Mouse (Mus musculus) R1 (cell line): ENCODE measurements around the gene Rpf2.
A peak's percentile ranks its signal among the peaks of the same experiment; 100 is the strongest.

Experiments
- DNase-seq: peaks from one replicate; pipeline ENCODE4 v3.0.0-alpha.2; 2018; ENCODE audit warnings: low read depth, low spot score

Gene Rpf2

DNA sequence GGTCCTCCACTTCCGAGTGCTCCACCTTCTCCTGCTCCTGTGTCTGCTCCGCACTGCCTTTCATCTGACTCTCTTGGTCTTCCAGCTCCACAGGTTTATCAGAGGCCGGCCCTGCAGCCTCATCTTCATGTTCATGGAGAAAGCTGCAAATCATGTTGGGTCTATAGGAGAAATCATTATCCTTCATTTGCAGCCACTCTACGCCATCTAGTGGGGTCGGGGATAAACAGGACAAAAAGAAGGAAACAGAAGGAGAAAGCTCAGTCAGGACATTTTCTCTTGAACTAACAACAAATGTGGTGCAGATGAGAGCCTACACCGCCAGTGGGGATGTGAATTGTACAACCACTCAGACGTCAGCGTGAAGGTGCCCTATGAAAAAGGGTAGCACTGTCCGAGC is 2.8 kb upstream of the Rpf2 start:
- DNase-seq = no peak

DNA sequence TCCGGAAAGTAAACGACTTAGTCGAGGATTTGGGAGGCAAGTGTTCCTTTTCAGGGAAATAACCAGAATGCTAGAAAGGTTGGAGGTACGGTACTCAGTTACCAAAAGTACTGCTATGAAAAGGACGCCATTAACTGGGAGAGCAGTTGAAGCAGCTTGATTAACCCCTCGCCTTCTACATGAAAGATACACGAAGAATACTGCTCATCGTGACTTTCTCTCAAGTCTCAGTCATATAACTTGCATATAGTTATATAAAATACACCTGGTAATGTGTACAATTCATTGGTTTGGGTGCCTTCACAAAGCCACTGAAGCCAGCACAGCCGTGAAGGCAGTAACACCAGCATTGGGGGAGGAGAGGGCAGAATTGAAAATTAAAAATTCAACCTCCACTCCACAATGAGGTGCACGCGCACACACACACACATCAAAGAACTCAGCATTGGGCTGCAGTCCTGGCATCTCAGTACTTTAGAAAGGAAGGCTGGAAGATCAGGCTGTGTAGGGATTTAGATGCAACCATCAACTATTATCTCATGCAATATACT is 405 bp upstream of the Rpf2 start:
- DNase-seq = no peak

DNA sequence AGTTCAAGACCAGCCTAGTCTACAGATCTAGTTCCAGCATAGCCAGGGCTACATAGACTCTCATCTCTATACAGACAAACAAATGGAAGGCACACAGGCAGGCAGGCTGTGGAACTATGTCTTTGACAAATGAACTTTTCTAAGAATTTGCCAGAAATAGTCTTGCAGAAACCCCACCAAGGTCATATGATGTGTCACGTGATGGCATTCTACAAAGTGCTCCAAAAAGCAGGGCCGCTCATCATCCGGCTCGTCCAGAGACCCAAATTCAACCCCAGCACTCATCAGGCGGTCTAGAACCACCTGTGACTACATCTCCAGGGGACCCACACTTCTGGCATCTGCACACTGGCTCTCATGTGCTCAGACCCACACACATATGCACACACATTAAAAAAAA is 9.0 kb downstream of the Rpf2 start:
- DNase-seq = no peak

DNA sequence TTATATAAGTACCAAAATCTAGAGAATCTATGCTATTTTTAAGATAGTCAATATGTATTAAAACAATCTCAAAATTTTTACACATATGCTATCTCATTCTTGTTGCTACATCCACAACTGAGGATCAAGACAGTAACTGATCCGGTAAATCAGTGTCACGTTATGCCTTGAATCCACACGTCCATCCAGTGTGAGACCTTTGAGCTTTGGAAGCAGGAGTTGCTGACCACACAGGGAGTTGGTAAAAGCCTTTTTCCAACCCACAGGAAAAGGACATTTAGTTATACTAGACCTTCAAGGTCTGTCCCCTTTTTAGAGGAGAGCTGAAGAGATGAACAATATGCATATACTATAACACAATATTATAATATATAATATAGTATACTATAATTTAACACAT is 13.6 kb downstream of the Rpf2 start:
- no peak for DNase-seq

DNA sequence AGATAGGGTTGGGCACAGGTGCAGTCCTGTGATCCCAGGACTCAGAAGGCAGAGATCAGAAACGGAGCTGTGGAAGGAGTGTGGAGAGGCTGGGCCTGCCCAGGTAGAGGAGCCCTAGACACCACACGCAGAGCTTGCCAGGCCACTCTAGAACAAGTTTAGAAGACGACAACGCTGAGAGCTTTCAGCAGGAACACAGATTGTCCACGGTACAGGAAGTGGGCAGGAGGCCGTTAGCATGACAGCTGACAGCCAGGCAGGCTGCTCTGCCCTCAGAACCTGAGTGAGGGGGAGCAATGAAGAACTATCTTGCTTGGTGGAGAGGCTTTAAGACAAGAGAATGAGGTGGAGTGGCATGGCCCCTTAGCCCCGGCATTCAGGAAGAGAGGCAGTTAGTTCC is 14.4 kb downstream of the Rpf2 start:
- no peak for DNase-seq

DNA sequence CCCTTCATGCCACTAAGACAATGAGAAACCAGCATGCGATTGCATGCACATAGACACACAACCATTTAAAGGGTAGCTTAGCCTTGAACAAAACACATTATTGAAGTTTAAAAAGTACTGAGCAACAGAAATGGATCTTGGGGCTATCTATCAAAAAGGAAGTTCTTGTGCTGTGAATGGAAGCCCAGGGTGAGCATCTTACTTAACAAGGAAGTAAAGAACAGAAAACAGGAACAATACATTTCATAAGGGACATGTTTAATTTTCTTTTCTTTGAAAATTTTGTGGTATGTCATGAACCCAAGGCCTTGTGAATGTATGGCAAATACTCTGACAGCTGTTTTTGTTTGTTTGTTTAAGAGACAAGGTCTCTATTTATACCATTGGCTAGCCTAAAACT is 17.1 kb downstream of the Rpf2 start:
- DNase-seq = no peak

DNA sequence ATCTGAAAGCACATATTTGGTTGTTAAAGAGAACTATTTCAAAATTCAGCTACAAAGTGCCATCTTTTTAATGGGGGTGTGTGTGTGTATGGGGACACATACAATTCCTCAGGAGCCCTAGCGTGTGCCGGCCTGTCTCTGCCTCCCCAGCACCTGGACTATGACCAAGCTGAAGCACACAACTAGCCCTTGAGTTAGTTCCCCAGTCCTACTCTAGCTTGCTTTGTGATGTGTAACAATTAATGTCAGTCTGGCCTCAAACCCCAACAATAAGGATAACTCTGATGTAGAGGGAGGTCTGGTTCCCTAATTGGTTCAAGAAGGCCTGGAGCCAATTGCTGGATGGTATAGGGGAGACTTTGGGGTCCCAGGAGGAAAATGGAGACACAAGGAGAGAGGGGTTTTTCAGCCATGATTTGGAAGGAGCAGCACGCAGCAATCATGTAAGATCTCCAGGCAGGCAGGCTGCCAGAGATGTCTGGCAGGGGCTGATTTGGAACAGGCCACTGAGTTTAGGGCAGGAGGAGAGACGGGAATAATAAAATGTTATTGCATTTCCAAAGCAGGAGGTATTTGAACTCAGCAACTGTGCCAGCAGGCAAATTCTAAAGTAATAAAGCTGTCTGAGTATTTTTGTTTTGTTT is 19.1 kb downstream of the Rpf2 start:
- DNase-seq = no peak

DNA sequence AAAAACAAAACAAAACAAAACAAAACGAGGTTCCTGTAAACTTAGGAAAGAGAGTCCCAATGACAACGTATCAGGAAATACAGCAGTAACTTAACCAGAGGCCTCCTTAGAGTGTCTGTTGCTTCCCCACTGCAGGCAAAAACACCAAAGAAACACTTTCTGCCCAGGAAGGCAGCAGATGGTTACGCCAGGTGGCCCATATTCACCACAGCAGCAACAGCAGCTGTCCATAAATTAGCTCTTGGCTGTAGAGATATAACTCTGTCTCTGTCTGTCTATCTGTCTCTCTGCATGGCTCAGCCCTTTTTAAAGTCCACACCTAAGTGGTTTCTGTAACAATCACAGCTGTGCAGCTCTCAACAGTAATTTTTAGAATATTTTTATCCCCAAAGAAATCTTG is 28.0 kb downstream of the Rpf2 start:
- no peak for DNase-seq

DNA sequence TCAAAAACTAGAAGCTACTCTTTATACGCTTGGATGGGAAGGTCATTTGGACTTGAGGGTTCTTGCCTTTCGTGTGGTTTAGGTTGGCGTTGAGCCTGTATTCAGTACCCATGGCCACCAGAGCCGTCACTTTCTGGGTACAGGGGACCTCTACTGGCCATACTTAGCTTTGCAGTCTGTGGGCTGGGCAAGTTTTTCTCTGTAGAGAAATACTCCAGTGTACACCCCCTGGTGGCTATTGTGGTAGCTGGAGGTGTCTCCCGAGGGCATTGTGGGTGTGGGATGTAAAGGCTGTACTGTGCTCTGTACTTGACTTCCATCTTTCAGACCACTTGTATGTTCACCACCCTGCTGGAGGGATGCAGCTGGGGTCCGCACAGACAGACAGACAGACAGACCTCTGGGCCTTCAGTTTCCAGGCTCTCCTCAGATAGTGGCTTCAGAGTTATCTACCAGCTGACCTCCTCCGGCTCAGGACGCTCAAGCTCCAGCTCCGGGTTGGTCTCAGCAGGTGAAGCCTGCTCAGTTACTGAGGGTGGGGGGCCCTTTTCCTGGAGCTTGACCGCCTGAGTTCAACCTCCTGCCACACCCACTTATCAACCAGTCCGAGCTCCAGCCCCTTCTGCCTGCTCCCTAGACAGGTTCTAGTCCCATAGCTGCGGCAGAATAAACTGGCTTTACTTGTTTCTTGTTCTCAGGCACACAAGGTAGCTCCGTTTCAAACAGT is 34.2 kb downstream of the Rpf2 start:
- peak; percentile 96 for DNase-seq

DNA sequence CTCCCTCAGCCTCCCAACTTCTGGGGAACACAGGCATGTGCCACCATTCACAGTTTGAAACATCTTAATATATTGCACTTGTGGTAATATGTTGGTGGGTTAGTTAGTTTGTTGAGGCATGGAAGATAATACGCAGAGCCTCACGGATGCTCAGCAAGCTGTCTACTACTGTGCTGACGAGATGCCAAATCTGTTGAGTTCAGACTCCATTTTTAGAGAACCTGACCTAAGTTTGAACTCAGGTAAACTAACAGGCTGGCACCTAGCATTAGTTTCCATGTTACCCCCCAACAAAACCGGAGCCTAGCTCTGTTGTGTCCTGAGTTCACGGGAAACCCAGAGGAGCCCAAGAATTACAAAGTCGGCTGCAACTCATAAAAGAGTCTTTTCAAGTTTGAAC is 51.8 kb downstream of the Rpf2 start:
- no peak for DNase-seq

DNA sequence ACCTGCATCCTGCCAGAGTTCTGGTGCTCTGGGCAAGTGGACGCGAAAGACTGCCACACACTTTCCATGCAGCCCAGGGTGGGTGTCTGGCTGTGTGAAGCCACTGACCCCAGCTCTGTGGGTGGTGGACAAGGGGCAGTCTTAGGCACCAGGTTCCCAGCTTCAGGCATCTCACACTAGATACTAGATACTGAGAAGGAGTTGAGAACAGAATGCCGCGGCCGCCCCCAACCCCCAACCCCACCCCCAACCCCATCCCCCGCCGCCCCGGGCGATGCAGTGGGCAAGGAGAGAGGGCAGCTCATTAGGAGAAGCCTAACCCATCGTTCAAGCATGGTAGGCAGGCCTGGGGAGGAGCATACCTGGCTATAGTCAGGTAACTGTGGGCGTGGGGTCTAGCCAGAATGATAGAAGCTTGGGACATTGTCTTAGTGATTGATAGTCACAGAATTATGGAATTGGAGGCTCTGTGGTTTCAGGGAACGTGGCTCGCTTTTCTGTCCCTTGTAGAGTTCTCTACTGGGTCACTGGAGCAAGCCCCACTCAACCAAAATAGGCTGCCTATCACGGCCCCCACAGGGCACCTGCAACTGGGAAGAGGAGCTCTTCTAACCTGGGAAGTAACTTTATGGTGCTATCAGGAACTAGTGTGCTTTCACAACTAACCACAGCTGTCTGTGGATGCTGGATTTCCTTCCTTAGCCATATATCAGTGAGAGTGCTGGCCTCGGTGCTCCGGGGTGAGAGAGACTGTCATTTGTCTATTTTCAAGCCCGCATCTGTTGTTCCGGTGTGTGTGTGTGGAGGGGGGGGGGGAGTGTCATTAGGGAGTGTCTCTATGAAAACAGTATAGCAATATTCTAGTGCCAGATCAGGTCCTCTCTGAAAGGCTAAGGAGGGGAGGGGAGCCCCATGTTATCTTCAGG is 54.6 kb downstream of the Rpf2 start:
- no peak for DNase-seq

DNA sequence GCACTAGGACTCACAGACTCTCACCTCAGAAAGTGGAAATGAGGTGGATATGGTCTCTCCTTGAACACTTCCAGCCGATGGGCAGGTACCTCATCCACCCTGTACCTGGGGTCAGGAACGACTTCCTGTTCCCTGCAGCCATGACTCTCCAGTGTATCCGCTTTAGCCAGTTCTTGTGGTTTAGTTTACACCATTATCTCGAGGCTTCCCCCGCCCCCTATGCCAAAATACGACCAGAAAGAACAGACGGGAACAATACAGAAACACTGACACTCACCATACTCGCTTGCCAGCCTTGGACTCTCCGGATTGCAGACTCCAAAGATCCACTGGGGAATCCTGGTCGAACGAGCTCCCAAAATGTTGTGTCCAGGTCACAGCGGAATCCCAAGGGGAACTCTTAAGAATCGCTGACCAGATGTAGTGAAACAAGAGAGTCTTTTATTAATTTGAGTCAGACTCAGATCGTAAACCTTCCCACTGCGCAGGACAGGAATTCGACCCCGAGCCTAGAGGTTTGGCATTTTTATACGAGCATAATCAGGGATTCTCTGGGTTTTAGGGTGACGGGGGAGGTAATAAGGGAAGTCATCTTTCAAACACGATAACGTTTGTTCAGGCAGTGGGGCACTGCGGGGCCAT is 55.4 kb downstream of the Rpf2 start:
- DNase-seq = no peak

DNA sequence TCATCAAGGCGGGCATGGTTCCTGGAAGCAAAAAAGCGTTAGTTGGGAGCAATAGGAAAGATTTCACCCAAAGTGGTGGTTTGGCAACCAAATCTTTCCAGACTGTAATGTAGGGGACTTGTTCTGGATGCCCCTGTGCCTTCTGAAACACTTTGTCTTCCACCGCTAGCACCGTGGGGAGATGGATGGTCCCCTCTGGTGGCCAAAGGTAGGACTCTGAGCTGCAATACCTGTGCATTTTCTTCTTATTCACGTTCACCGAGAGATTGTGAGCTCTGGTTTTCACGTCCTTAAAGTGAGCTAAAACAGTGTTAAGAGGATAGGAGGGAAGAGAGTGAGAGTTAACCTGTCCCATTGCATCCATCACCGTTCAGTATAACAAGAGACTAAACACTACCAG is 56.0 kb downstream of the Rpf2 start:
- no peak for DNase-seq

DNA sequence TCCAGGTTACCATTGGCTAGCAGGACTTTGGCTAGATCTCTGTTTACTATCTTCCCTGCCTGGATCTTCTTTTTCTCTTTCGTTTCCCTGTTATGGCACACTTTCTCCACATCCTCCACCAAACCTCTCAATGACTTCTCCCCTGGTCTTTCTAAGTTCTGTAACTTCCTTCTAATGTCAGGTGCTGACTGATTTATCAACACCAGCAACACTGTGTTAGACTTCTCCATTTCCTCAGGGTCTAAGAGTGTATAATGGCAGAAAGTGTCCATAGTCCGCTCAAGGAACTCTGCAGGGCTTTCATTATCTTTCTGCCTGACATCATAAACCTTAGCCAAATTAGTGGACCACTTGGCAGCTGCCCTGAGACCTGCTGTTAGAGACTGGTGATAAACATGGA is 57.1 kb downstream of the Rpf2 start:
- no peak for DNase-seq

DNA sequence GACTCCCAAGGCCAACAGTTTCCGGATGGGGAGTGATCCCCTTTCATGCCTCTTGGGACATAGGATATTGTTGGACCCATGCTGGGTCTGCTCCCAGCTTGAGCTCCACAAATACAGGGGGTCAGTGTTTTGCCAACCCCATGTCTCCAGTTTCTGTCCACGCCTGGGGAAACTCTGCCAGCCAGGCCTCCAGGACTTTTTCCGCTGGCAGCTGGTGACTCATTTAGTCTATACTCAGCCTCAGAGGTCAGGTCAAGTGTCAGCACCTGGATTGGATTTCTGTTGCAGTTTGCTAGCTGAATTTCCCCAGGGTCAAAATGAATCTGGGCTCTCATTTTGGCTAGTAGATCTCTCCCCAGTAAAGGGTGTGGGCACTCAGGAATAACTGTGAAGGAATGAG is 58.0 kb downstream of the Rpf2 start:
- DNase-seq = no peak

DNA sequence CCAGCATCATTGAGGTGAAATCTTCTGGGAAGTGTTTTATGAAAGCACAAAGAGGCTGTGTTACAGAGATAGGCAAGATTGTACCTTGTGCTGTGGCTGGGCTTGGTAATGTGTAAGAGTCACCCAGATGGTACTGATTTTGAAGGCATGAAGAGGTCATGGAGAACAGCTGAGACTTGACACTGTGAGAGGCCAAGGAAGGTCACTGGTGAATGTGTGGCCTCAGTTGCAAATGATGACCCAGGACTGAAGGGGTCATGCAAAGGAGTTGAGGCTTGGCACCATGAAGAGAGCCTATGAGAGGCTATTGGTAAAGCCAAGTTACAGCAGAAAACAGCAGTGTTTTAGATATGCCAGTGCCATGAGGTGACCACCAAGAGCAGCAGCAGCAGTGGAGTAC is 60.9 kb downstream of the Rpf2 start:
- no peak for DNase-seq

DNA sequence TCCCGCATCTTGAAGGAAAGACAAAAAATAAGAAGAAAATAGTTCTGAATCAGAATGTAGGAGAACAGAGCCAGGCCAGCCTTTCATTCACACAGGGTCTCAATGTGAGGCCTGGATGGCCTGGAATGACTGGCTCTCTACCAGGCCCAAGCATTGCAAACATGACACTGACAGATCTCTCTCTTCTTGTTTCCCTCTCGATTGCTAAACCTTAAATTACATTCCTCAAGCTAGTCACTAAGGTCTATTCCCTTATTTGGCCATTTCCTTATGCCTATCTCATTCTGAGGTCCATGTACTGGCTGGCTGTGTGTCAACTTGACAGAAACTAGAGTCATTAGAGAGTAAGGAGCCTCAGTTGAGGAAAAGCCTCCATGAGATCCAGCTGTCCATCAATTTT is 66.8 kb downstream of the Rpf2 start:
- no peak for DNase-seq

DNA sequence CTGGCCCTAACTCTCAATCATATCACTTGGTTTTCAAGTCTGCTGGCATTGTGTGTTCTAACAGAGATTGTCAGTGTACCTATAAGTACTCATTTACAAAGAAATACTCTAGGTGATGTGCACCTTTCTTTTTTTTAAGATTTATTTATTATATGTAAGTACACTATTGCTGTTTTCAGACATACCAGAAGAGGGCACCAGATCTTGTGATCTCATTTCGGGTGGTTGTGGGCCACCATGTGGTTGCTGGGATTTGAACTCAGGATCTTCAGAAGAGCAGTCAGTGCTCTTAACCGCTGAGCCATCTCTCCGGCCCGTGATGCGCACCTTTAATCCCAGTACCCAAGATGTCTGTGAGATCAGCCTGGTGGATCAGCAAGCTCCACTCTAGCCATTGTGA is 67.7 kb downstream of the Rpf2 start:
- DNase-seq = peak; percentile 27

DNA sequence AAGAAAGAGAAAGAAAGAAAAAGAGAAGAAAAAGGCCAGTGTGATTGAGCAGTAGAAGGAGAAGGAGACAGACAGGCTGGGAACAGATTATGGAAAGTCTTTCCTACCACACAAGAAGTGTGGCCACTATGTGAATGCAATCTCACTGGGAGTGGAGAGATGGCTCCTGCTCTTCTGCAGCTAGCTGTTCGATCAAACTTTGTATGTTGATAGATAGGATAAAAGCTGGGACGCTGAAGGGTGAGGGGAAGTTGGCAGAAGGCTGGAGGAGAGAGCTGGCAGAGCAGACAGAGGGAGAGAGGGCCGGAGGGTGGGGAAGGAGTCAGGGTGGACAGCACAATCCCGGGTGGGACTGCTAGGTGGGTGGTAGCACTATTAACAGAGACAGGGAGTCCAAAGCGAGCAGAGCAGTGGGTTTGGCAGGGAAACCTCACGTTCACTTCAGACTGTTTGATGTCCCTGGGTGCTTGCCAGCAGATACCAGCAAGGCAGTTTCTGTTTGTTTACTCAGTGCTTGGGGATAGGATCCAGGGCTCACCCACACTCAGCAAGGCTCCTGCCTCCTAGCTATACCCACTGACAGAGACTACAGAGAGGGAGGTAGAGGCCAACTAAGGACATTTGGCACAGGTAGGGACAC is 69.4 kb downstream of the Rpf2 start:
- no peak for DNase-seq
